Mouse (Mus musculus): ENCODE measurements at regions not wholly inside any gene's neighbourhood (a gene's known extent, or its start where the extent isn't known, plus 50 kb on each side); places are given as distances from the start of the nearest gene placed in this dataset.
"Not testable (repeated sequence)": the region's sequence is repeated elsewhere in the genome, so short reads cannot be mapped to it uniquely, and the experiment has no call there.

- ATAC-seq (replicated peaks; ENCODE audit: low FRiP score, low TSS enrichment, poor library complexity, severe bottlenecking) = no peak
These were observed 78.2 kb upstream of the Fzd7 start for GRCm38 (mm10) chr1:59403831-59404547.

GRCm38 (mm10) chr1:59405370-59405769 lies 76.9 kb upstream of the Fzd7 start:
- no peak for ATAC-seq (replicated peaks; ENCODE audit: low FRiP score, low TSS enrichment, poor library complexity, severe bottlenecking)

- ATAC-seq (replicated peaks; ENCODE audit: low FRiP score, low TSS enrichment, poor library complexity, severe bottlenecking) = no peak
These were observed 75.4 kb upstream of the Fzd7 start for GRCm38 (mm10) chr1:59406741-59407306.

GRCm38 (mm10) chr1:59409585-59410160 lies 72.6 kb upstream of the Fzd7 start:
- ATAC-seq (replicated peaks; ENCODE audit: low FRiP score, low TSS enrichment, poor library complexity, severe bottlenecking) = peak; percentile 82

- no peak for ATAC-seq (replicated peaks; ENCODE audit: low FRiP score, low TSS enrichment, poor library complexity, severe bottlenecking)
These were observed 69.0 kb upstream of the Fzd7 start for GRCm38 (mm10) chr1:59413264-59413663.

- ATAC-seq (replicated peaks; ENCODE audit: low FRiP score, low TSS enrichment, poor library complexity, severe bottlenecking) = no peak
These were observed 67.6 kb upstream of the Fzd7 start for GRCm38 (mm10) chr1:59414401-59415210.

- ATAC-seq (replicated peaks; ENCODE audit: low FRiP score, low TSS enrichment, poor library complexity, severe bottlenecking) = no peak
These were observed 66.4 kb upstream of the Fzd7 start for GRCm38 (mm10) chr1:59415733-59416312.

GRCm38 (mm10) chr1:59417317-59417716 lies 64.9 kb upstream of the Fzd7 start:
- ATAC-seq (replicated peaks; ENCODE audit: low FRiP score, low TSS enrichment, poor library complexity, severe bottlenecking) = no peak

- ATAC-seq (replicated peaks; ENCODE audit: low FRiP score, low TSS enrichment, poor library complexity, severe bottlenecking) = no peak
These were observed 64.3 kb upstream of the Fzd7 start for GRCm38 (mm10) chr1:59417962-59418361.

- no peak for ATAC-seq (replicated peaks; ENCODE audit: low FRiP score, low TSS enrichment, poor library complexity, severe bottlenecking)
These were observed 63.5 kb upstream of the Fzd7 start for GRCm38 (mm10) chr1:59418748-59419147.

- ATAC-seq (replicated peaks; ENCODE audit: low FRiP score, low TSS enrichment, poor library complexity, severe bottlenecking) = no peak
These were observed 59.0 kb upstream of the Fzd7 start for GRCm38 (mm10) chr1:59422981-59423941.

- ATAC-seq (replicated peaks; ENCODE audit: low FRiP score, low TSS enrichment, poor library complexity, severe bottlenecking) = not testable (repeated sequence)
These were observed 56.5 kb upstream of the Fzd7 start for GRCm38 (mm10) chr1:59425771-59426170.

GRCm38 (mm10) chr1:59426346-59427203 lies 55.6 kb upstream of the Fzd7 start:
- no peak for ATAC-seq (replicated peaks; ENCODE audit: low FRiP score, low TSS enrichment, poor library complexity, severe bottlenecking)

- ATAC-seq (replicated peaks; ENCODE audit: low FRiP score, low TSS enrichment, poor library complexity, severe bottlenecking) = no peak
These were observed 55.0 kb upstream of the Fzd7 start for GRCm38 (mm10) chr1:59427204-59427557.

GRCm38 (mm10) chr1:59429289-59429688 lies 52.9 kb upstream of the Fzd7 start:
- no peak for ATAC-seq (replicated peaks; ENCODE audit: low FRiP score, low TSS enrichment, poor library complexity, severe bottlenecking)

- no peak for ATAC-seq (replicated peaks; ENCODE audit: low FRiP score, low TSS enrichment, poor library complexity, severe bottlenecking)
These were observed 52.0 kb upstream of the Fzd7 start for GRCm38 (mm10) chr1:59430234-59430633.

- no peak for ATAC-seq (replicated peaks; ENCODE audit: low FRiP score, low TSS enrichment, poor library complexity, severe bottlenecking)
These were observed 51.2 kb upstream of the Fzd7 start for GRCm38 (mm10) chr1:59430886-59431486.

Data from megakaryocyte-erythroid progenitor cell, adult 5-6 weeks (primary cell).